Mouse (Mus musculus): Measurements from ENCODE around the gene Tpk1.
"Not testable (repeated sequence)": the region's sequence is repeated elsewhere in the genome, so short reads cannot be mapped to it uniquely, and the experiment has no call there.

Tpk1 gene

GRCm38 (mm10) chr6:43522046-43522445 lies 144.0 kb downstream of the Tpk1 start:
- no peak for DNase-seq (ENCODE audit: low spot score in 2 of 2)

DNA sequence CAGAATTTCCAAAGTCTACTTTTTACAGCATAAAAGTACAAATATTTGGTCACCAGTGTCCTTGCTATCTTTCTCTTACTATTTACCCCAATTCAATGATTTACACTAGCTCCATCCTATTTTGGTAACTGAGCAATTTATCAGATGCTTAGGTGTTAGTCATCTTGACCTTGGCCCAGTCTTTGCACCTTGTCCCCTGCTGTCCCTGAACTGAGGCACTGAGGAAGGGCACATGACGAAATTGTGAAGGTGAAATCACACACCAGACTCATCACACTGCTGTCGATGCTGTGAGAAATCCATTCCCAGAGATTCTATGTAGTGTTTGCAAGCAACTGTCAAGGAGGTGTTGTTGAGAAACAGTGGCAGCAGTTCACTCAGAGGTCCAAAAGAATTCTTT lies 145.9 kb downstream of the Tpk1 start:
- DNase-seq (ENCODE audit: low spot score in 2 of 2), result no peak

DNA sequence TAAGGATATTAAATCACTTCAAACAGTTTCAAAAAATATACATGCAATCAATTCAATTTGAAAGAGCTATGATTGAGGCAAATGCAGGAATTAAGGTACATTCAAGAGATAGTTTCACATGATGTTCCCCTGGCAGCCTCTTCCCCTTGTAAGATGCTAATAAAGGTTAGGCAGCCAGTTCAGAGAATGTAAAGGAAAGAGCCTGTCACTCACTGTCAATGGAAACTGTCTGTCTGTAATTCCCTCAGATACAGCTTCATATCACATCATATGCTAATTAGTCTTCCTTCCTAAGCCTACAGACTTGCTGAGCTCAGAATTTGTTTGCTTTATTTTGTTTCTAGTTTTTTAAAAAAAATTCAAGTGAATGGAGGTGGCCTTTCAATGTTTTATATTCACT lies 147.7 kb downstream of the Tpk1 start:
- DNase-seq (ENCODE audit: low spot score in 2 of 2), result no peak

GRCm38 (mm10) chr6:43517316-43517655 lies 148.8 kb downstream of the Tpk1 start:
- no peak for DNase-seq (ENCODE audit: low spot score in 2 of 2)

GRCm38 (mm10) chr6:43516593-43517315 lies 149.3 kb downstream of the Tpk1 start:
- DNase-seq (ENCODE audit: low spot score in 2 of 2), result no peak

- DNase-seq (ENCODE audit: low spot score in 2 of 2), result not testable (repeated sequence)
These were observed 159.2 kb downstream of the Tpk1 start for GRCm38 (mm10) chr6:43506686-43507385.

- no peak for DNase-seq (ENCODE audit: low spot score in 2 of 2)
These were observed 161.4 kb downstream of the Tpk1 start for GRCm38 (mm10) chr6:43504609-43505230.

DNA sequence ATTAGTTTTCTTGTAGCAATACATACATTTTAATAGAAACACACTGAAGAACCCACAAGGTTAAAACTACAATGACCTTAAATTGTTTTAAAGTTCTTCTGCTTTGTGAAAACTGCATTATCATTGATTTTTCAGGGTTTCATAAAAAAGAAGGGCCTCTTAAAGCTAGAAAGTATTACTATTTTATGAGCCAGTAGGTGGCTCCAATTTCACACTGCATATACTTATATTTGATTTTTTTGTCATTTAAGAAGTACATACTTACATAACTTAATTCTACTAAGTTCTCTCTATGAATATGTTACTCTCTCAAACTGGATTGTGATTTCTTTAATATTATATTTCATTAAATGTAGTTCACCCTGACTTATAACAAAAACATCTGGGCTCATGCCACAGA lies 173.7 kb downstream of the Tpk1 start:
- DNase-seq (ENCODE audit: low spot score in 2 of 2), result no peak

- DNase-seq (ENCODE audit: low spot score in 2 of 2), result no peak
These were observed 179.4 kb downstream of the Tpk1 start for GRCm38 (mm10) chr6:43486691-43487090.

- DNase-seq (ENCODE audit: low spot score in 2 of 2), result no peak
These were observed 185.4 kb downstream of the Tpk1 start for GRCm38 (mm10) chr6:43480687-43481086.

DNA sequence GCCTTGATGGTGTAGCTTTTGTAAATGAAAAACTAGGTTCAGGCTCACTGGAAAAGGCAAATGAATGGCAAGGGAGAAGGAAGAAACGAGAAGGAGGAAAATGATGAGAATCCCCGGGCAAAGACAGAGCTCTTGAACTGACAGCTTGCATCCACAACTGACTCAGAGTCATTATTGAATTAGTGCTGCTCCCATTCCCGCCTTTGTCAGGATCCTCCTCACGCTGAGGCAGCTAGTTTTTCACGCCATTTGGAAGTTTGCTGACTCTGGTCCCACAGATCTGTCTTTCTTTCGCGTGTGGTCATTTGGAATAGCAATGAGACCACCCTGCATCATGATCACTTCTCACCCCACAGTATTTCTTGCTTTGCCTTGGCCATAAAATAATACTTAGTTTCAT lies 187.3 kb downstream of the Tpk1 start:
- DNase-seq (ENCODE audit: low spot score in 2 of 2), result no peak

DNA sequence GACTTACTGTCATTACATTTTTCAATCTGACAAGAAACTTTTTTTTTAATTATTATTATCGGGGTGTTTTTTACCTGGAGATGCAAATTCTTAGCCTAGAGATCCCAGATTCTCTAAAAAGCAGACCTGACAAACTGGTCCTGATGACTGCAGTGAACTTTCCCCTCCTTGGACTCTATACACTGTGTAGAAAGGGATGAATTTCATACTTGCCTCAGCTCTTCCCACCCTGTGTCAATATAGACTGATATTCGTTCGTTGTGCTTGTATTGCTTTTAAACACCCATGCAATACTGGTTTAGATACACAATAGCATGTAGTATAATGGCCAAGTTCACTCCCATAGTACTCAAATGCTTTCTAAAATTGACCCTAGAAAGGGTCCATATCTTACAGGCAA lies 189.7 kb downstream of the Tpk1 start:
- no peak for DNase-seq (ENCODE audit: low spot score in 2 of 2)

DNA sequence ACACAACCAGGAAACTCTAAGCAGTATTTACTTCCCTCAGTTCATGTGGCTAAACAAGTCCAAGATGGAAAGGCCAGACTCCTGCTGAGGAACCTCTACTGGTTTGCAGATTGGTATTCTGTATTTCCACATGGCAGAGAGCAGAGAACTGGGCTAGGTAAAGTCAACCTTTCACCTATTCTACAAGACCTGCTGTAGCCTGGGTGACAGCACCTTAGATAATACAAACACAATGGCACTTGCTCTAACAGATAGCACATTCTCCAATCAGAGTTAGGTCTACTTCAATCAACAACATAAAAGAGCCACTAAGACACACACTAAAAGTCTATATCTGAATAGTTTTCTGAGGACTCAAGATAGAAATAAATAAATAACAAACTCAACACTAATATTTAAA lies 190.2 kb downstream of the Tpk1 start:
- DNase-seq (ENCODE audit: low spot score in 2 of 2), result no peak

- DNase-seq (ENCODE audit: low spot score in 2 of 2), result no peak
These were observed 194.5 kb downstream of the Tpk1 start for GRCm38 (mm10) chr6:43471556-43471955.

DNA sequence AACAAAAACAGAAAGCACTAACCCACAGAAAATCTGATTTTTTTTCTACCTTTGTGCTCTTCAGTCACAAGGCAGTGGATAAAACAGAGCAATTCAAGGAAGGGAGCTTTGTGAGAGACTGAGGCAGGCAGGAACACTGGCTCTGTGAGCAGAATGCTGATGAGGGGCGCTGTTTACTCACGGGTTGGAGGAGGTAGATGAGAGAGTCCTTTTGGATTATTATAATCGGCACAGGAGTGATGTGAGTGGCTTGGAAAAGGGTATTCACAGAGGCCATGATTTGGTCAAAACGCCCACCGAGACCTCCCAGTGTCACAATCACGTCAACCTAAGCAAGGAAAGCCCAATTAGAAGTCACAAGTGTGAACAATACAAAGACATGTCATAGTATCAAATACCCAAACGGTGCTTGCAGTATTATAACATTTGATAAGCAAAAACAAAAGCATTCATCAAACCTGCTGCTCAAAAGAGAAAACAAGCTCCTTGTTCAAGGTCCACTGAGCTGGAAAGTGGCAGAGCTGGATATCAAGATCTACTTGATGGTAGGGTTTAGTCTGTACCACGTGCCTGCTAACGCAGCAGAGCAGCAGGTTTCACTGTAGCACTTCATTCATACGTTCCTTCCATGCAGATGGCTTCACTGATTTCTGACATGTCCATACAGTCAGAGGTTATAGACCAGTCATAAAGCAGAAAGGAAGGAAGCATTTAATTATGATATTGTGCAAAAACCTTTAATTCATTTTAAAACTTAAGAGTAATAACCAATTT lies 197.1 kb downstream of the Tpk1 start:
- DNase-seq (ENCODE audit: low spot score in 2 of 2), result no peak

GRCm38 (mm10) chr6:43462849-43463369 lies 203.2 kb downstream of the Tpk1 start:
- no peak for DNase-seq (ENCODE audit: low spot score in 2 of 2)

DNA sequence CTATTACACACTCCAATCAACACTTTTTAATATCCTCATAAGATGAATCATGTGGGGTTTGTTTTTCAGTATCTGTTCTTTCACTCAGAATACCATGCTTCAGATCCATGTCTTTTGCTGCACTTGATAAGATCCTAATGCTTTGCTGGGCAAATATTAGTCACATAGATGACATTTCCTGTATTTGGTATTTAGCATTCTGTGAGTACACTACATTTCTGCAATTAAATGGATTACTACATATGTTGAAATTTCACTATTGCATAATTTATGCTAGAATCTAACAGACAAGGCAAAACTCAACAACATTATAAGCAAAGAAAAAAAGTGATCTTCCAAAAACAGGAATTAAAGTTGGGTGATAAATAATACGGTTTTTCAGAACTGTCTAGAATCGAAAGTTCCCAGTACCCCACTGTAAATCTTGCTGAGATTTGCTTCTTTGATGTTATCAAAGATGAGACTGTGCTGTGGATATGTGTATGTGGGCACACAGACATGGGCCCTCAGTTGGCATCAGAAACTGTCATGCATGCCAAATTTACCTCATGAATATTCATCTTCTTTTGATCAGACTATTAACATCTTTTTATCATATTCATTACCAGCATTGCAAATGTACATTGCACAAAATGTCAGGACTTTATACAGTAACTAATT lies 203.8 kb downstream of the Tpk1 start:
- no peak for DNase-seq (ENCODE audit: low spot score in 2 of 2)

- DNase-seq (ENCODE audit: low spot score in 2 of 2), result no peak
These were observed 207.0 kb downstream of the Tpk1 start for GRCm38 (mm10) chr6:43459082-43459481.

DNA sequence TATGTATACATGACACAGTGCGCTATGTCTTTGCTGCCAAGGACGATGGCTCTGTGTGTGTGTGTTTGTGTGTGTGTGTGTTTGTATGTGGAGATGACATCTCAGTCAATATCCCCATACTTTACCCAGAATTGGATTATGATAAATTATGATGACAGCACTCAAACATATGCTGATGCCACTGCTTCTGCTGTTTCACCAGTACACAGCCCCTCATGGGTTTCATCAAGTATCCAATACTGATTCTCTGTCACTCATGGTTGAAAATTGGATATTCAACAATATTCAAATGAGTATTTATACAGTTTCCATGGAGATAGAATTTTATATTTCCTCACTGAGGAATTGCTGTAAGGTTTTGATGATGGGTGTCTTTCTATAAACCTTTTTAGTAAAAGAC lies 208.1 kb downstream of the Tpk1 start:
- DNase-seq (ENCODE audit: low spot score in 2 of 2), result no peak

- no peak for DNase-seq (ENCODE audit: low spot score in 2 of 2)
These were observed 216.6 kb downstream of the Tpk1 start for GRCm38 (mm10) chr6:43449498-43449897.

- DNase-seq (ENCODE audit: low spot score in 2 of 2), result no peak
These were observed 220.2 kb downstream of the Tpk1 start for GRCm38 (mm10) chr6:43445856-43446255.

DNA sequence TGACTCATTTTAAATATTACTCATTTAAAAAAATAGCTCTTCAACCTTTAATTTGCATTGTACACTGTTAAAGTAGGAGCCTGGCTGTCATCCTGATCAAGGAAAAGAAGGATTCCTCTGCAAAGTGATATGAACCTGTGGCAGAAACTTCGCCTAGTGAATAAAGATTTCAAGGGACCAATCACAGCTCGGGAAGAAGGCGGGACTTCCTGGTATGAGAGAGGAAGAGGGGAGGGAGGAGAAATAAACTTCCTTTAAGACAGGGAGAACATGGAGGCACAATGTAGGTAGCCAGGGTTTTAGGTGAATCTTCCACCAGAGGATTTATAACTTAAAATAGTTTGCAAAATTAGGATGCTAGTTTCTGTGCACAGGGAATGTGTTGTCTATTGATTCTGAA lies 223.9 kb downstream of the Tpk1 start:
- DNase-seq (ENCODE audit: low spot score in 2 of 2), result no peak
